Mouse (Mus musculus): ENCODE results near the gene Spcs2.

Gene Spcs2

GRCm38 (mm10) chr7:99863362-99863761 lies at the start of gene Spcs2:
TSS of gene Spcs2 (minus strand) at chr7:99863462.
- DNase-seq (ENCODE audit: low spot score in 2 of 2): no peak

DNA sequence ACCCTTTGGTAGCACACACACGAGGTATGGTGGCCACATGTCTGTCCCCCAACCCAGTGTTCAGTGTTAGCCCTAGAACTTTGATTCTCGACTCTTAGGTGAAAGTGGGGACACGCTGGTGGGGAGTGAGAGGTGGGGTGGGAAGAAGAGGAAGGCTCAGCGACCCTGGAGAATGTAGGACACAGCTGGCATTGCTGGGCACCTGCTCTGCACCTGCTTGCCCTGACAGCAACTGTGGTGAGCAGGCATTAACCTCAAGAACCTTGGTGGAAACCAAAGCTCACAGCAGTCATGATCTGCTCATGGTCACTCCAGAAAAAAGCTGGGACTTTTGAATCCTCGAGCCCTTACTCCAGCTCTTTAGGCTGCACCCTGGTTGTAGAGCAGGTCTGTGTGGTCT lies 47.8 kb upstream of the Spcs2 start:
- peak; percentile 74 to 85 for DNase-seq (ENCODE audit: low spot score in 2 of 2)

GRCm38 (mm10) chr7:99907463-99907862 lies 44.2 kb upstream of the Spcs2 start:
- DNase-seq (ENCODE audit: low spot score in 2 of 2): no peak

DNA sequence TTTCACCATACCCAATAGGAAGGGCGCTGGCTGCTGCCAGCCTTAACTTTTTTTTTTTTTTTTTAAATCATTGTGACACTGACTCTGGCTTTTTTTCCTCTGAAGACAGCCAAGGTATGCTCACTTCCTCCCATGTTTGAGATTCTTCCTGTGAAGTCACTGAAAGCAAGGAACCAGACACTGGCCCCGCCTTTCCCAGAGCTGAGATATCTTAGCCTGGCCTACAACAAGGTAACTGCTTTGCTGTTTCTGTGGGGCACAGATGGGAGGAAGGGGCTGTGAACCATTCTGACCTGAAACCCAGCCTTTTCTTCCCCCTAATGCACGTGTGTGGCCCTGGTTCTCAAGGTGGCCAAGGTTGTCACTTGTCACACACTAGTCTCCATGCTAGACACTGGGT lies 43.1 kb upstream of the Spcs2 start:
- DNase-seq (ENCODE audit: low spot score in 2 of 2): no peak

DNA sequence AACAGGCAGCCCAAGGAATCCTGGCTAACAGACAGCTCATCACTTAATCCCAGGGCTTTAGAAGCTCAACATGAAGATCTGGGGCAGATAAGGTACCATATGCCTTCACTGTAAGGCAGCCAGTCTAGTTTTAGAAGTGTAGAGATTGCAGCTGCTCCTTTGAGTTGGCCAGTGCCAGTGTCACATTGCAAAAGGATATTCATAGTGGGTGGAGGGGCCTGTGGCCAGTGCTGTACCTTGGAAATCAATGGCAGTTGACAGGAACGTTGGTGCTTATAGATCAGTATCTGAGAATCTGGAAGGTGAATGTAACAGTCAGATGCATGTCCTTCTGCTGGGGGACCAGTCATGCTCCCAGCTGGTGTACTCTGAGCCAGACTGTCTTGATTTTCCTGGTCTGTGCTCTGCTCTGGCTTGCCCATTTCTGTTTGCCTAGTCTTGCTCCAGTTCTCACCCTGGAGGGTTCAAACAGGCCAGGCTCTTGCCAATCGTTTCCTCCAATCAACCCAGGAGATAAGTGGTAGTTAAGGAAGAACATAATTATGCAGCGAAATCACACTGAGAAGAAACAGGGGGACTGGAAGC lies 41.3 kb upstream of the Spcs2 start:
- no peak for DNase-seq (ENCODE audit: low spot score in 2 of 2)

DNA sequence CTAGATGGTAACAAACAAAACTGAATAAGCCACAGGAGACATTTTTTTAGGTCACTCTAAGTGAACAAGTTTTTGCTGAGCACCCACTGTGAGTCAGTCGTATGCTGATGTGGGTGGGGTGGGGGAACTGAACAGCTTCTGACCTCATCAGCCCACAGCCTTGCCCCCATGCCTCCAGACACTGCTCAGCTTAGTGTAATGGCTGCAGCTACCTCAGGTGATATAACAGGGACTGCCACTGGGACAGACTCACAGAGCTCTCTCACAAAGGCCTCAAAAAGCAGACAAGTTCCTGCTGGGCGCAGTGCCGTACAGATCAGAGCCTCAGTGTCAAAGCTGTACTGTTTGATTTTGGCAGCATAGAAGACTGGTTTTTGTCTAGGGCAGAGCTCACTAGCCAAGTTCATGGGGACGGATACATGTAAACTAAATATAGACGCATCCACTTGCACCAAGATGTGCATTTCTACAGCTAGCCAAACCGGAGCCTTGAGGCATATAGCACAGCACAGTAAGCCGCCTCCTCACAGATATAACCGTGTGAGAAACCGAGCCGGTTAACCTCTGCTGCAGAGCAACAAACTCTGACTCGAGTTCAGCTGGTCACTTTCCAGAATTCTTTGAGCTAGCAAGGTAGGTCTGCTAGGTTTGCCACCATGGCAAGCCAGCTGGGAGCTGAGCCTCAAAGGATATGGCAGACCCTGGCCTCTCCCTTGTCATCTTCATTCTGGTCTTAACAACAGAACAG lies 39.8 kb upstream of the Spcs2 start:
- no peak for DNase-seq (ENCODE audit: low spot score in 2 of 2)

DNA sequence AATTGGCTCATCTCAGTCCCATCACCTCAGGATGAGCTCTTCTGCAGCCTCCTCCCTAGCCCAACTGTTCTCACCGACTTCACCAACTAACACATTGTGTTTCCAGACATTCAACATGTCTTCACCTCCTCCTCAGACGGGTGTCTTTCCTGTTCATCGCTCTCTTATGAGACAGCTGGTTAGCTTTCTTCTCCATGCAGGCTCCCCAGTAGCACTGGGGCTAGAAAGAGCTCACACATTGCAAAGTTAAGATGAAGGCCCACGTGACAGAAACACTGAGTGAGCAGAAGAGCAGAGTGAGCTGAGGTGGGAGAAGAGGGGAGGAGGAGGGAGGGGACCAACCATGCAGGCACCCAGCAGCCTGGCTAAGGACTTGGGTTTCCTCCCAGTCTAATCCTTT lies 38.9 kb upstream of the Spcs2 start:
- peak; percentile 63 for DNase-seq (ENCODE audit: low spot score in 2 of 2)

GRCm38 (mm10) chr7:99896905-99897304 lies 33.6 kb upstream of the Spcs2 start:
- no peak for DNase-seq (ENCODE audit: low spot score in 2 of 2)

- DNase-seq (ENCODE audit: low spot score in 2 of 2): no peak
Observed at GRCm38 (mm10) chr7:99894478-99894877, 31.2 kb upstream of the Spcs2 start.

DNA sequence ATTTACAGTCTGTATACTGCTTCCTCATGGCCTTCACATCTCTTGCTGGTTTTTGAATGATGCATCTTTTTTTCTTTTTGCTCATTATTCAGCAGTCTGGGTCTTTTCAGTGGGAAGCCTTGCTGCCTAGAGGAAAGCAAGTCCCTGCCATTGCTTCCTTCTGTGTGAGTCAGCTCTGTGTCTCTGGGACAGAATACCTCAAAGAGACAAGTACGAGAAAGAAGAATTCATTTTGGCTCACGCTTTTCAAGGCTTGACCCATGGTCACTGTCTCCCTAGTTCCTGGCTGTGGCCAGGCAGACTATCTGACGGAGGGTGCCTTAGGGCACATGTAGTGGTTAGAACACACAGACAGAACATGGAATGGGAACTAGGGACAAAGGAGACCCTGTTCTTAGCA lies 30.7 kb upstream of the Spcs2 start:
- no peak for DNase-seq (ENCODE audit: low spot score in 2 of 2)

- no peak for DNase-seq (ENCODE audit: low spot score in 2 of 2)
Observed at GRCm38 (mm10) chr7:99892351-99892750, 29.1 kb upstream of the Spcs2 start.

- DNase-seq (ENCODE audit: low spot score in 2 of 2): no peak
Observed at GRCm38 (mm10) chr7:99891471-99891870, 28.2 kb upstream of the Spcs2 start.

- peak; percentile 67 to 79 for DNase-seq (ENCODE audit: low spot score in 2 of 2)
Observed at GRCm38 (mm10) chr7:99890168-99890755, 27.0 kb upstream of the Spcs2 start.

- peak; percentile 72 to 78 for DNase-seq (ENCODE audit: low spot score in 2 of 2)
Observed at GRCm38 (mm10) chr7:99889175-99889880, 26.1 kb upstream of the Spcs2 start.

GRCm38 (mm10) chr7:99887743-99888142 lies 24.5 kb upstream of the Spcs2 start:
- DNase-seq (ENCODE audit: low spot score in 2 of 2): no peak

DNA sequence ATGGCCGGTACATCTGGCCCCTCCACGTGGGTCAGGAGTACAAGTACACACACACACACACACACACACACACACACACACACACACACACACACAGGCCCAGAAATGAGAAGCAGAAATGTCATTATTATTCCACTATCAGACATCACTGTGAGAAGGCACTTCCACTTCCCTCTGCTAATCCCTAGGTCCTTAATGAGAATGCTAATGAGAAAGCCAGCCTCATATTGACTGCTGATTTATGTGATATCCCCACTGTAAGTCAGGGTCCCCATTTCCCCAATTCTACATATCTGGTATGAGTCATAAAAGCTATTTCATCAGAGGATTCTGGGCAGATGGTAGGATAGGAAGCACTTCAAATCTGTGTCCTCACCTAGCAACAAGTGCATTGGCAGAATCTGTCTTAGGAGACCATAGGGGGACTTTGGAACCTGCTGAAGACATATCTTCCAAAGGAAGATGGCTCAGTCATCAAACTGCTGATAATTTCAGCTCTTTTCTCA lies 24.0 kb upstream of the Spcs2 start:
- no peak for DNase-seq (ENCODE audit: low spot score in 2 of 2)

DNA sequence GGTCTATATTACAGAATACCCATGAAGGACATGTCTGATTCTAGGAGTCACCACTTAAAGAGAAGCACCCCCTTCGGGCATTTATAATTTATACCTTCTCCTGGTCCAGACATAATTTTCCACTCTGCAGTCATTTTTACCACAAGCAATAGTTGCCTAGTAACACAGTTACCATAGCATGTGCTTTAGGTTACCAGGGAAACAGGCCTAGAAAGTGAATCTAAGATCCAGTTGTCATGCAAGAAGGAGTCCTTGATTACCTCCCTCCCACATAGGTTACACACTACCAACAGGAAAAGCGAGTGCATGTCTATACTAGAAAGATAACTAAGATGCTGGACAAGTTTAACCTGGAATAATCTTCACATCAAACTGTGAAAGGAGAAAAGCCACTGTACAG lies 15.0 kb upstream of the Spcs2 start:
- DNase-seq (ENCODE audit: low spot score in 2 of 2): no peak

GRCm38 (mm10) chr7:99876345-99876744 lies 13.1 kb upstream of the Spcs2 start:
- DNase-seq (ENCODE audit: low spot score in 2 of 2): peak; percentile 79 to 92

- no peak for DNase-seq (ENCODE audit: low spot score in 2 of 2)
Observed at GRCm38 (mm10) chr7:99875891-99876290, 12.6 kb upstream of the Spcs2 start.

GRCm38 (mm10) chr7:99873965-99874364 lies 10.7 kb upstream of the Spcs2 start:
- no peak for DNase-seq (ENCODE audit: low spot score in 2 of 2)

GRCm38 (mm10) chr7:99869296-99869695 lies 6.0 kb upstream of the Spcs2 start:
- no peak for DNase-seq (ENCODE audit: low spot score in 2 of 2)

- no peak for DNase-seq (ENCODE audit: low spot score in 2 of 2)
Observed at GRCm38 (mm10) chr7:99865219-99865618, 2.0 kb upstream of the Spcs2 start.
